Mouse (Mus musculus) liver (tissue): Measurements from ENCODE around the gene Gm21983.

Experiments
- DNase-seq: peaks from one replicate; pipeline ENCODE4 v3.0.0-alpha.2; 2020; ENCODE audit warnings: mixed read lengths

Gene Gm21983

GRCm38 (mm10) chr7:27159256-27159655, 21.6 kb downstream of the Gm21983 start:
- DNase-seq, result no peak

GRCm38 (mm10) chr7:27158171-27158570, 22.7 kb downstream of the Gm21983 start:
- DNase-seq, result no peak

GRCm38 (mm10) chr7:27156005-27156404, 24.9 kb downstream of the Gm21983 start:
- no peak for DNase-seq

DNA sequence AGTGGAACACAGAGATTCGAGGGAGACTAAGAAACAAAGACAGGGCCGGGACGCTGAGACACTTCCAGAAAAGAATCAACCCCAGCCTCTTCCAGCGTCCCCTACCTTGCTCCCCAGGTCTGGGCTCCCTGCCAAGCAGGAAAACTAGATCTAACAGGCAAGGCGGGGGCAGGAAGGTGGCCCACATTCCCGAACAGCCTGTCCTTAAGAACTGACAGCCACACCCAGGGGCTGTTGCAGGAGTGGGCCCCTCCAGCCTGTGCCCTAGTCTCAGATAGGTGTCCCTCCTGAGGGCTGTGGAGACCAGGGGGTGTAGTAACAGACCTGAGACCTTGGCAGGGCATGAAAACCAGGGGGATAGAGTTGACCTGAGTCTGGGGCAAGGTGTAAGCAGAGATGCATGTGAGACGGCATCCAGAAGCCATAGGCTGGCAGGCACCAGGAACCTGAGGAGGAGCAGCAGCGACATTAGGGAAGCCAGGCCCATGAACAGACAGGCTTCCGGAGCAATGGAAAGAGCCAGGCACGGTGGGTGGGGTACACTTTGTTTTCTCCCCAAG, 27.6 kb downstream of the Gm21983 start, which contains the start of gene Cyp2t4:
Cyp2t4 (plus strand) TSS at position 510 of the 560 bp plus-strand sequence.
- DNase-seq, result no peak

- no peak for DNase-seq
These were observed 44.4 kb downstream of the Gm21983 start for GRCm38 (mm10) chr7:27136410-27136996.

DNA sequence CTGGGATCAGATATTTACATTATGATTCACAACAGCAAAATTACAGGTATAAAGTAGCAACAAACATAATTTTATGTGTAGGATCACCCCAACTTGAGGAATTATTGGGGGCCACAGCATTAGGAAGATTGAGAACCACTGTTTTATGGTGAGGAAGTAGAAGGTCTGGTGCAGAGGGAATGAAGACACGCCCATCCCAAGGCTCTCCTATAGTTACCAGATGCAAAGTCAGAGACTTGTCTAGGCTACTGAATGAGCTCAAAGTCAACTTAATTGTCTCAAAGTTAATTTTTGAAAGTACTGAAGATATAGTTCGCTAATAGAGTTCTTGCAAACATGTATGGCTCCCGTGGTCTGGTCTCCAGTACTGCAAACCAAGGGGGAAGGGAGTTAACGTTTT, 47.1 kb downstream of the Gm21983 start:
- no peak for DNase-seq

- DNase-seq, result peak; percentile 64
These were observed 47.7 kb downstream of the Gm21983 start for GRCm38 (mm10) chr7:27133156-27133555.

- peak; percentile 48 for DNase-seq
These were observed 48.3 kb downstream of the Gm21983 start for GRCm38 (mm10) chr7:27132588-27132987.

DNA sequence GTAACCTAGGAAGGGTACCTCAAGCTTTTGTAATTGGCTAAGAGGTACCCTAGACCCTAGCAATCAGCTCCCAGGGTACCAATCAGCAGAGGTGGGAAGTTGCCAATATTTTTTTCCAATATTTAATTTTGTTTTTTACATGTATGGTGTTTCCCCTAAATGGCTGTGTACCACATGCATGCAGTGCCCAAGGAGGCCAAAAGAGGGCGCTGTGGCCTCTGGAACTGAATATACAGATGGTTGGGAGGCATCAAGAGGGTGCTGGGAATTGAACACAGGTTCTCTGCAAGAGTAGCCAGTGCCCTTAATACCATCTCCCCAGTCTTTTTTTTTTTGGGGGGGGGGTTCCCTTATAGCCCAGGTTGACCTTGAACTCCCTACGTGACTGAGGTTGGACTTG, 49.5 kb downstream of the Gm21983 start:
- no peak for DNase-seq

DNA sequence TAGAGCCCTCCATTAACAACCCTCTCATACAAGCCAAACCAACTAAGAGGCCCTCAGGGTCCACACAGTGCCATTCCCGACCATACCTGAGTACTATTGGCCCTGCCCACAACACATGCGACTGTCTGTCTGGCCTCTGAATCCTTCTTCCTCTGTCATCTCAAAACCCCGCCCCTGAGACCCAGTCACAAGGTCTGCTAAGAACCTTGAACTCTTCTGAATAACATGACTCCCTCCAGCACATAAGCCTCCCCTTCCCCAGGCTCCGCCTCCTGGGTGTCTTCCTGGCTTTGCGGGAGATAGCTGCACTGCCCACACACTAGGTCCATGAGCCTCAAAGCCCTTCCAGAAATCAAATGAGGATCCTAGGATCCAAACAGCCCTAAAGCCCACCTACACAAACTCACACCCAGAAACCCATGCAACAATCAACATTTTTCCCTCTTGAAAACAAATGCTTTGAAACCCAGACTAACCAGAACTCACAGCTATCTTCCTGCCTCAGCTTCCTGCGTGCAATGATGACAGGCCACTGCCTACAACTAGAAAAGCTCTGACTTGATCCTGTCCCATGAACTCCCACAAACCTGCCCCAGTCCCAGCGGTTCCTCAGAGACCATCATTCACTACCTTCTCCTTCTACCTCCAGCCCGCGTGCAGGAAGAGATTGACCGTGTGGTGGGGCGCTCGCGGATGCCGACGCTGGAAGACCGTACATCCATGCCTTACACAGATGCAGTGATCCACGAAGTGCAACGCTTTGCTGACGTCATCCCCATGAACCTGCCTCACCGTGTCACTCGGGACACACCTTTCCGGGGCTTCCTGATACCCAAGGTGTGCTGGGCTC, 50.1 kb downstream of the Gm21983 start:
- DNase-seq, result no peak

- no peak for DNase-seq
These were observed 51.1 kb downstream of the Gm21983 start for GRCm38 (mm10) chr7:27129811-27130210.

- no peak for DNase-seq
These were observed 51.9 kb downstream of the Gm21983 start for GRCm38 (mm10) chr7:27128946-27129345.

DNA sequence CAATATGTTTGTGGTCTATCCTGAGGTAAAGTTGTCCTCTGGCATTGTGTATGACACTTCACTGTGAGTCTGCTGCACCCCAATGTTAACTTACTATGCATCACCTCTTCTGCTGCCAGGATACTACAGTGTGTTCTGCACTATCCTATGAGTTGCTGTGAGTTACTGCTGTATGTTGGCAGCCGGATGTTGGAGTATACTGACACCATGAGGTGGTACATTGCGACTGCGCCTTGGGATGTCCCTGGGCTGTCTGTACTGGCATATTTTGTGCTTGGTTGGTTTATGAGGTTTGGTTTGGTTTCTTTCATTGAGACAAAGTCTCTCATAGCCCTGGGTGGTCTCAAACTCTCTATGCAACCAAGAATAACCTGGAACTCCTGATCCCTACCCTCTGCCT, 52.7 kb downstream of the Gm21983 start:
- peak; percentile 21 for DNase-seq

- no peak for DNase-seq
These were observed 55.9 kb downstream of the Gm21983 start for GRCm38 (mm10) chr7:27124969-27125368.

- no peak for DNase-seq
These were observed 56.5 kb downstream of the Gm21983 start for GRCm38 (mm10) chr7:27124305-27124832.

DNA sequence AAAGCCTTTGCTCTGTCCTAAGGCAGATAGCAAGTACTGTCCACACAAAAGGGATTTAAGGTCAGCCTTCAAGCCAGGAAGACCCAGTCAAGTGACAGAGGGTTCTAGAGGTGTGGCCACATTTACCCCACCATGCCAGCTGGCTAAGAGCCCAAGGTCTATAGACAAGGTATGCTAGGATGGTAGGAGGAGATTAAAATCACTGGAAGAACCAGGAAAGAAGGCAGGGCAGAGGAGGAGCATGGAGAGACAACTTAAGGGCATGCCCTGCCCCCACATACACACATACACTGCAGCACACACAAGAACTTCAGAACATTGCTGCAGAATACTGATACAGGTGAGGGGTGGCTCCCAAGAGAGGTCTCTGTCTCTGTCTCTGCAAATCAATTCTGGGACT, 61.2 kb downstream of the Gm21983 start, which contains the start of gene Cyp2f2:
Cyp2f2 (plus strand) TSS at position 234 of the 400 bp plus-strand sequence.
- no peak for DNase-seq
